Mouse (Mus musculus) myocyte (in vitro differentiated cells): Measurements from ENCODE around the gene Pip5k1a. TPM values are rescaled to one million over a fixed set of nuclear protein-coding genes. Genes with fewer than 3 reads are reported as not detected.
"Not testable (repeated sequence)": the region's sequence is repeated elsewhere in the genome, so short reads cannot be mapped to it uniquely, and the experiment has no call there.

ENCODE experiments used
- H3K27me3 ChIP-seq: one replicate; pipeline ENCODE4 v1.6.1; 2011; ENCODE audit not compliant: control insufficient read depth, insufficient read depth, insufficient read length
- H3K36me3 ChIP-seq: one replicate; pipeline ENCODE4 v1.6.1; 2011; ENCODE audit not compliant: control insufficient read depth, insufficient read depth
- H3K4me2 ChIP-seq: one replicate; pipeline ENCODE4 v1.6.1; 2011; ENCODE audit warnings: low read depth, control low read depth
- H3K4me3 ChIP-seq: one replicate; pipeline ENCODE4 v1.5.1; 2011; ENCODE audit warnings: mild to moderate bottlenecking, control low read depth, moderate library complexity
- H3K79me2 ChIP-seq: one replicate; pipeline ENCODE4 v1.6.1; 2011; ENCODE audit not compliant: control insufficient read depth, insufficient read depth
- H3ac ChIP-seq: one replicate; pipeline ENCODE4 v1.6.1; 2011; ENCODE audit not compliant: control insufficient read depth, insufficient read length
- CEBPB ChIP-seq: IDR thresholded peaks from 2 replicates; pipeline ENCODE4 v1.6.1; 2011; ENCODE audit warnings: mild to moderate bottlenecking, moderate library complexity; ENCODE audit not compliant: poor library complexity, insufficient read depth, severe bottlenecking
- E2F4 ChIP-seq: IDR thresholded peaks from one replicate; pipeline ENCODE4 v1.6.1; 2011; ENCODE audit warnings: mild to moderate bottlenecking, control low read depth, moderate library complexity; ENCODE audit not compliant: insufficient read depth
- MAX ChIP-seq: IDR thresholded peaks from one replicate; pipeline ENCODE4 v1.6.1; 2011; ENCODE audit warnings: low read depth, mild to moderate bottlenecking, control low read depth
- MYOD1 ChIP-seq, 3 experiments: IDR thresholded peaks; one replicate each; pipeline ENCODE4 v1.6.1; 2011; ENCODE audit warnings: control low read depth in 2 of 3, low read depth in 2 of 3, mild to moderate bottlenecking in 2 of 3, moderate library complexity in 1 of 3; ENCODE audit not compliant: insufficient read length in 2 of 3, control insufficient read depth in 1 of 3
- MYOG ChIP-seq, 3 experiments: IDR thresholded peaks; one replicate each; pipeline ENCODE4 v1.6.1; 2011; ENCODE audit warnings: control low read depth in 2 of 3, low read depth in 2 of 3, mild to moderate bottlenecking in 2 of 3; ENCODE audit not compliant: insufficient read length in 2 of 3, control insufficient read depth in 1 of 3, insufficient read depth in 1 of 3
- POLR2A ChIP-seq: IDR thresholded peaks from one replicate; pipeline ENCODE4 v1.6.1; 2011; ENCODE audit warnings: low read depth, mild to moderate bottlenecking, control low read depth, moderate library complexity; ENCODE audit not compliant: insufficient read length
- POLR2AphosphoS2 ChIP-seq: IDR thresholded peaks from one replicate; pipeline ENCODE4 v1.6.1; 2011; ENCODE audit warnings: low read depth, control low read depth; ENCODE audit not compliant: insufficient read length
- REST ChIP-seq: IDR thresholded peaks from one replicate; pipeline ENCODE4 v1.6.1; 2011; ENCODE audit warnings: mild to moderate bottlenecking, control low read depth, moderate library complexity; ENCODE audit not compliant: insufficient read depth, insufficient read length
- SRF ChIP-seq: IDR thresholded peaks from one replicate; pipeline ENCODE4 v1.6.1; 2011; ENCODE audit warnings: low read depth; ENCODE audit not compliant: control insufficient read depth, insufficient read length
- TCF12 ChIP-seq: IDR thresholded peaks from one replicate; pipeline ENCODE4 v1.6.1; 2011; ENCODE audit warnings: mild to moderate bottlenecking, control low read depth; ENCODE audit not compliant: poor library complexity, insufficient read depth, severe bottlenecking
- TCF3 ChIP-seq: IDR thresholded peaks from one replicate; pipeline ENCODE4 v1.6.1; 2011; ENCODE audit warnings: low read depth, control low read depth; ENCODE audit not compliant: insufficient read length
- USF1 ChIP-seq: IDR thresholded peaks from one replicate; pipeline ENCODE4 v1.6.1; 2011; ENCODE audit warnings: low read depth, mild to moderate bottlenecking, control low read depth, moderate library complexity
- polyA plus RNA-seq: library from polyadenylated mRNA; unstranded; fragments of >200 nt; fragmentation: generic; extraction: Trizol; gene quantifications from one replicate; pipeline ENCODE4 v1.2.1, GENCODE M21; 2012; ENCODE audit warnings: missing spikeins

Gene Pip5k1a
- polyA plus RNA-seq, 1 experiment: 27.3 TPM

DNA sequence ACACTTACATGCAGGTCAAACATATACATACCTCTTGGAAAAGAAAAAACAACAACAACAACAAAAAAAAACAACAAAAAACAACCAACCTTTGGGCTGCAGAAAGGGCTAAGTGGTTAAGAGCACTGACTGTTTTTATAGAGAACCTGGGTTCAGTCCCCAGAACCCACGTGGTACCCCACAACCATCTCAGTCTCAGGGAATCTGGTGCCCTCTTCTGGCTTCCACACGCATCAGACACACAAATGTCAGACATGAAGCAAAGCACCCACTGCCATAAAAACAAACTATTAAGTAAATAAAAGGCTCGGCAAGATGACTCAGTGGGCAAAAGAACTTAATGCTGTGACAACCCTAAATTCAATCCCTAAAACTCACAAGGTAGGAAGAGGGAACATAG is 76.8 kb downstream of the Pip5k1a start:
- Histone ChIP-seq H3ac (no peak overlapping the region), H3K4me2 (no peak overlapping the region), H3K79me2 (no peaks in the 10 kb centered on the region), H3K27me3 (no peaks in the 10 kb centered on the region), H3K36me3 (peaks cover 30% of the 10 kb centered on the region), H3K4me3 (no peak overlapping the region)
- TF ChIP-seq POLR2A (no peak), TCF3 (no peak)

DNA sequence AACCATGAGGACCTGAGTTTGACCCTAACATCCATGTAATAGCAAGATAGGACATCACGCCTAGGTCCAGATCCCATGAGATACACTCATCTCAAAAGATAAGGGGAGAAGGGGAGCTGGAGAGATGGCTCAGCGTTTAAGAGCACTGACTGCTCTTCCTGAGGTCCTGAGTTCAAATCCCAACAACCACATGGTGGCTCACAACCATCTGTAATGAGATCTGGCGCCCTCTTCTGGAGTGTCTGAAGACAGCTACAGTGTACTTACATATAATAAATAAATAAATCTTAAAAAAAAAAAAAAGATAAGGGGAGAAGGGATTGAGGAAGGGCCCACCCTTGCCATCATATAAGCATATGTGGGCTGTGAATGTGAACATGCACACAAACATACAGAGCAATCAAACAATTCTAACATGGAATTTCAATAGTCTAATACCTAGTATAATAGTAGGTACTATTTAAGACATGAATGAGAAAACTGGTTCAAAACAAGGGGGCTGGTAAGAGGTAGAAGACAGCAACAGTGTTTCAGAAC is 77.4 kb downstream of the Pip5k1a start:
- H3K27me3 ChIP-seq, H3K4me2 ChIP-seq, H3ac ChIP-seq, H3K4me3 ChIP-seq, H3K79me2 ChIP-seq: not testable (repeated sequence)
- peaks cover 24% of the 10 kb centered on the region for H3K36me3 ChIP-seq

DNA sequence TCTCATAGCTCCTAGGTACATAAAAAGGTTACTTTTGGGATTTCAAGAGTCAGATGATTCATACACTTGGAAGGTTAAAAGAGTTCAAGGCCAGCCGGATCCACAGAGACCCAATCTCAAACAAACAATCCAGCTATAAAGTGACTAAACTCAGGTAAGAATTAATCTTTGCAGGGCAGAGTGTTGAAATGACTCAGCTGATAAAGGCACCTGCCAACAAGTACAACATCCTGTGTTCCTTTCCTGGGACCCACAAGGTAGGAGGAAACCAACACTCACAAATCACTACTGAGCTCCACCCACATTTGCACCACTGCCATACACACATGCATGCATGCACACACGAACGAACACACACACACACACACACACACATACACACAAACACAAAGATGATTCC is 78.1 kb downstream of the Pip5k1a start:
- peaks cover 17% of the 10 kb centered on the region for H3K36me3 ChIP-seq
- no peaks in the 10 kb centered on the region for H3K27me3 ChIP-seq
- H3K4me2 ChIP-seq: no peak overlapping the region
- no peak overlapping the region for H3K4me3 ChIP-seq
- H3K79me2 ChIP-seq: no peaks in the 10 kb centered on the region
- TF ChIP-seq MYOG (IDR thresholded peaks at IDR 0.05; ENCODE audit: control insufficient read depth in 1 of 3, insufficient read depth in 1 of 3, insufficient read length in 2 of 3, low read depth in 2 of 3) (no peak), SRF (no peak), REST (no peak), POLR2AphosphoS2 (no peak), TCF3 (no peak), CEBPB (no peak), E2F4 (no peak), MYOD1 (IDR thresholded peaks at IDR 0.05; ENCODE audit: control insufficient read depth in 1 of 3, insufficient read length in 2 of 3, low read depth in 2 of 3) (no peak), POLR2A (no peak), MAX (no peak), TCF12 (no peak), USF1 (no peak)
- no peak overlapping the region for H3ac ChIP-seq

DNA sequence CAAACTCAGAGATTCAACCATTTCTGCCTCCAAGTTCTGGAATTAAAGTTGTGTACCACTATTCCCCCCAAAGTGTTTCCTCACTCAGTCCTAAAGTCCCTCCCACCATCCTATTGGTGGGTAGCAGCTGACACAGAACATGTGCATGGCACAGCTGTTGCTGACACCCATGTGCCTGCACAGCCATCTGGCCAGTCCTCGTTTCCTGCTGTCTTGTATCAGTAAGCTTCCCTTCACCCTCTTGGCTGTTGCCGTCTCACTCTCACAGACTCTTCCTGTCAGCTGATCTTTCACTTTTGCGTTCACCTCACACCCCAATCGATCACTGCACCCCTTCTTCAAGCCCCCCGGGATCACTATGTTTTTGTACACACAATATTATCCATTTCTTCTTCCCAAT is 79.0 kb downstream of the Pip5k1a start:
- no peak overlapping the region for H3ac ChIP-seq
- H3K4me2 ChIP-seq: no peak overlapping the region
- TF ChIP-seq TCF3 (peak; percentile 98), MAX (no peak), E2F4 (no peak), REST (no peak), MYOD1 (IDR thresholded peaks at IDR 0.05; ENCODE audit: control insufficient read depth in 1 of 3, insufficient read length in 2 of 3, low read depth in 2 of 3) (peak; percentile 40 to 99 (median 99)), MYOG (IDR thresholded peaks at IDR 0.05; ENCODE audit: control insufficient read depth in 1 of 3, insufficient read depth in 1 of 3, insufficient read length in 2 of 3, low read depth in 2 of 3) (peak; percentile 97 to 100 (median 99)), POLR2AphosphoS2 (peak; percentile 93), POLR2A (peak; percentile 44), SRF (no peak), USF1 (peak; percentile 1), TCF12 (peak; percentile 91), CEBPB (no peak)

DNA sequence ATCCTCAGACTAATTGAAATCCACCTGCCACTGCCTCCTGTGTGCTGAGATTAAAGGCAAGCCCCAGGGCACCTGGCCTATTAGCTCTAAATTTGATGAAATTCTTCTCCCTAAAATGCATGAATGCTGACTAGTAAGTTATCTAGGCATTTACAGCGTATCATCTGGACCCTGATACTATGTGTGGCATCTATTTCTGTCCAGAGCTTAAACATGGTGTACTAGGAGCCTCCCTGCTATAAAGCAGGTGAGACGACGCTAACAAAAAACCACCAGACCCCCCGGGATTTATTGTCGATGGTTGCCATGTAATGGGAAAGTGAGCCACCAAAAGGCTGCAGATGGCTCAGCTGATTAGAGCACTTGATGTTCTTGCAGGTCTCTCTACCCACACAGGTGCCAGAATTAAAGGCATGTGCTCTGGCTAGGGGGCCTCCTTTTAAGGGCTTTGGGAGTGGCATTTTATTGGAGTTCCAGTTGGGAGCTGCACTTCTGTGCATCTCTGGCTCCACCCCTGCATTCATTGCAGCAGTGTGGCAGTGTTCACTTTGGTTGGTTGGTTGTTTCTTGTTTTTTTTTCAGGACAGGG is 79.6 kb downstream of the Pip5k1a start:
- H3K36me3 ChIP-seq: peaks cover 12% of the 10 kb centered on the region
- TF ChIP-seq REST (no peak), E2F4 (no peak), MYOD1 (IDR thresholded peaks at IDR 0.05; ENCODE audit: control insufficient read depth in 1 of 3, insufficient read length in 2 of 3, low read depth in 2 of 3) (no peak), TCF3 (no peak), POLR2AphosphoS2 (no peak), SRF (no peak), MYOG (IDR thresholded peaks at IDR 0.05; ENCODE audit: control insufficient read depth in 1 of 3, insufficient read depth in 1 of 3, insufficient read length in 2 of 3, low read depth in 2 of 3) (no peak), USF1 (no peak), POLR2A (no peak)
- H3K79me2 ChIP-seq: no peaks in the 10 kb centered on the region
- no peak overlapping the region for H3K4me2 ChIP-seq
- H3K4me3 ChIP-seq: no peak overlapping the region
- H3ac ChIP-seq: no peak overlapping the region
- H3K27me3 ChIP-seq: no peaks in the 10 kb centered on the region

More for the DNA sequence above, 79.0 kb downstream of the Pip5k1a start:
- no peaks in the 10 kb centered on the region for H3K27me3 ChIP-seq
- H3K36me3 ChIP-seq: peaks cover 16% of the 10 kb centered on the region
- no peaks in the 10 kb centered on the region for H3K79me2 ChIP-seq
- H3K4me3 ChIP-seq: no peak overlapping the region
